Mouse (Mus musculus): ENCODE results near the gene Bcar1. TPM values are rescaled to one million over a fixed set of nuclear protein-coding genes. Genes with fewer than 3 reads are reported as not detected.

Bcar1 gene
- total and polyA plus RNA-seq, 2 experiments from 2014 or later = 44.3 to 72.8 TPM

DNA sequence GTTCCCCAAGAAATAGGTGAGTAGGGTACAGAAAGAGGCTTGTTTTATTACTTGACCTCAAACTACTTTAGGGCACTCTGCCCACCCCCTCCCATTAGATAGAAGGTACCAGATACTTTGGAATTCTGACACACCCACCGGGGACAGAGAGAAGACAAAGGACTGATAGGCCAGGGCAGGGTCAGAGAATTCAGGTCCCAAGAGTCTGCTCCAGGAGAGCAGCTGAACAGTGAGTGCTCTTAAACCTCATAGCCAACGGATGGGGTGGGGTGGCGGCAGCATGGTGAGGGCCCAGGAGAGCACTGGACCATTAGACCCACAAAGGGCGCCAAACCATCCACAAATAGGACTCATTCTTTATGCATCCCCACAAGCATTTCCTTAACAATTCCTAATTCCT is 22.0 kb upstream of the Bcar1 start:
- 85% methylated on average over 4 of the region's 4 CpGs for WGBS
- no peaks in the 10 kb centered on the region for H3K27me3 ChIP-seq (ENCODE audit: insufficient read depth, low read length)
- no peak overlapping the region for H3K4me3 ChIP-seq (ENCODE audit: low read depth, low read length)
- H3K9me3 ChIP-seq (ENCODE audit: low read length) = no peaks in the 10 kb centered on the region
- ATAC-seq (ENCODE audit: low FRiP score) (no peak), DNase-seq (ENCODE audit: low spot score) (no peak)
- 0 out of 2 replicates have a peak, but pooled peaks cover 2% of the 10 kb centered on the region for H3K4me1 ChIP-seq (ENCODE audit: insufficient read depth, low read length)
- H3K27ac ChIP-seq (ENCODE audit: low read depth, low read length) = no peak overlapping the region
- peaks cover 9% of the 10 kb centered on the region; the same call in 1 of the 2 replicates for H3K36me3 ChIP-seq (ENCODE audit: insufficient read depth, low read length)
- no peak overlapping the region for H3K4me2 ChIP-seq (ENCODE audit: low read depth, low read length, poor library complexity, severe bottlenecking)
- TF ChIP-seq CTCF (IDR thresholded peaks at IDR 0.05) = no peak
- no peak overlapping the region for H3K9ac ChIP-seq (replicated peaks; ENCODE audit: low read length, poor library complexity, severe bottlenecking)

DNA sequence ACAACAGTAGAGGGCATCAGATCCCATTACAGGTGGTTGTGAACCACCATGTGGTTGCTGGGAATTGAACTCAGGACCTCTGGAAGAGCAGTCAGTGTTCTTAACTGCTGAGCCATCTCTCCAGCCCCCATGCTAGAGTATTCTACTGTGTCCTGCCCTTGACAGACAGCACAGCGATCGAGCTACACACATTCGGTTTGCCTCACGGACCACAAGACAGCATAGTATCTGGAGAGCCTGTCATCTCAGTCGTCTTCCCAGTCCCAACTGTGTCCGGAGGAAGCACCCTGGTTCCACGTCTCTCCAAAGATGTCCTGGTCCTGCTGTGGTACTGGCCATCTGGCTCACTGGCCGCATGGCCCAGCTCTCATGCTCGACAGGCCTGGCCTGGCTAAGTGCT is 21.5 kb upstream of the Bcar1 start:
- H3K9ac ChIP-seq (replicated peaks; ENCODE audit: low read length, poor library complexity, severe bottlenecking) = no peak overlapping the region
- TF ChIP-seq CTCF (IDR thresholded peaks at IDR 0.05) = no peak
- no peak overlapping the region for H3K4me3 ChIP-seq (ENCODE audit: low read depth, low read length)
- H3K9me3 ChIP-seq (ENCODE audit: low read length) = no peaks in the 10 kb centered on the region
- DNase-seq (ENCODE audit: low spot score) = no peak
- H3K36me3 ChIP-seq (ENCODE audit: insufficient read depth, low read length) = peaks cover 9% of the 10 kb centered on the region; the same call in 1 of the 2 replicates
- H3K4me2 ChIP-seq (ENCODE audit: low read depth, low read length, poor library complexity, severe bottlenecking) = no peak overlapping the region
- no peaks in the 10 kb centered on the region for H3K27me3 ChIP-seq (ENCODE audit: insufficient read depth, low read length)
- no peak overlapping the region for H3K27ac ChIP-seq (ENCODE audit: low read depth, low read length)
- ATAC-seq (ENCODE audit: low FRiP score) = no peak
- H3K4me1 ChIP-seq (ENCODE audit: insufficient read depth, low read length) = 0 out of 2 replicates have a peak, but pooled peaks cover 2% of the 10 kb centered on the region
- WGBS = 94% methylated on average over 9 of the region's 9 CpGs

DNA sequence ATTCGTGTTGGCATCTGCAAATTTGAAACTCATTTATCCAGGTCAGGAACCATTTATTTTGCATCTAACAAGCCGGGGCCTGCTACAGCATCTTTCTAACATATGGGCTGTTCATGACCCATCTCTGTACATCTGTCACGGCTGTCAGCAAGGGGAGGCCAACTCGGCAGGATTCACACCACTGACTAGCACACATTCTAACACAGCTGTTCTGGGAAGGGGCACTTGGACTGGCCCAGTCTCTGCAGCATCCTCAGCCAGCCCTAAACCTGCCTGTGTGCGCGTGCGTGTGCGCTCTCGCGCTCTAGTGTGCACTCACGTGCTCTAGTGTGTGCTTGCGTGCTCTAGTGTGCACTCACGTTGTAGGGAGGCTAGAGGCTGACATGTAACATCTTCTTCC is 17.1 kb upstream of the Bcar1 start:
- H3K4me1 ChIP-seq (ENCODE audit: insufficient read depth, low read length) = no peaks in the 10 kb centered on the region
- H3K27me3 ChIP-seq (ENCODE audit: insufficient read depth, low read length) = no peaks in the 10 kb centered on the region
- 87% methylated on average over 13 of the region's 13 CpGs for WGBS
- no peak overlapping the region for H3K4me3 ChIP-seq (ENCODE audit: low read depth, low read length)
- TF ChIP-seq CTCF (IDR thresholded peaks at IDR 0.05) = no peak
- H3K9me3 ChIP-seq (ENCODE audit: low read length) = no peaks in the 10 kb centered on the region
- H3K4me2 ChIP-seq (ENCODE audit: low read depth, low read length, poor library complexity, severe bottlenecking) = no peak overlapping the region
- DNase-seq (ENCODE audit: low spot score) (peak; percentile 35), ATAC-seq (ENCODE audit: low FRiP score) (no peak)
- no peak overlapping the region for H3K27ac ChIP-seq (ENCODE audit: low read depth, low read length)
- no peaks in the 10 kb centered on the region for H3K36me3 ChIP-seq (ENCODE audit: insufficient read depth, low read length)
- no peak overlapping the region for H3K9ac ChIP-seq (replicated peaks; ENCODE audit: low read length, poor library complexity, severe bottlenecking)

DNA sequence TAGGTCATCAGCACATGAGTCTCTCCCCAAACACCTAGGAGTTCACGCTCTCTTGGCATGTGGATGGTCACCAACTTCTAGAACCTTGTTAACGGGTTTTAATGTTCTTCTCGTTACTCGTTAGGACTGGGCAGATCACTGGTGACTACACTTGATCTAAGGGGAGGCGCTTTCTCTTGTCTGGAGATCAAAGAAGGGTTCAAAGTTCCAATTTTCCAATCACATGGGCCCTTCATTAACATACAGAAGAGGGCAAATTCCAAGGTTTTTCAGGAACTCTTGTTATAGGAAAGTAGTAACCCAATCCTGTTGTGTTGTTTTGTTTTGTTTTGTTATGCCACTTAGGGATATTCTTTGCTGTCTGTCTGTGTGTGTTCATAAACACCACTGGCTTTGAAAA is 15.2 kb upstream of the Bcar1 start:
- WGBS = 95% methylated on average over 5 of the region's 5 CpGs
- Histone ChIP-seq H3K4me2 (ENCODE audit: low read depth, low read length, poor library complexity, severe bottlenecking) (no peak overlapping the region), H3K4me1 (ENCODE audit: insufficient read depth, low read length) (no peaks in the 10 kb centered on the region), H3K9me3 (ENCODE audit: low read length) (no peaks in the 10 kb centered on the region), H3K9ac (replicated peaks; ENCODE audit: low read length, poor library complexity, severe bottlenecking) (no peak overlapping the region), H3K4me3 (ENCODE audit: low read depth, low read length) (no peak overlapping the region), H3K36me3 (ENCODE audit: insufficient read depth, low read length) (no peaks in the 10 kb centered on the region), H3K27me3 (ENCODE audit: insufficient read depth, low read length) (no peaks in the 10 kb centered on the region), H3K27ac (ENCODE audit: low read depth, low read length) (no peak overlapping the region)
- DNase-seq (ENCODE audit: low spot score) = no peak
- ATAC-seq (ENCODE audit: low FRiP score) = no peak
- TF ChIP-seq CTCF (IDR thresholded peaks at IDR 0.05) = no peak

DNA sequence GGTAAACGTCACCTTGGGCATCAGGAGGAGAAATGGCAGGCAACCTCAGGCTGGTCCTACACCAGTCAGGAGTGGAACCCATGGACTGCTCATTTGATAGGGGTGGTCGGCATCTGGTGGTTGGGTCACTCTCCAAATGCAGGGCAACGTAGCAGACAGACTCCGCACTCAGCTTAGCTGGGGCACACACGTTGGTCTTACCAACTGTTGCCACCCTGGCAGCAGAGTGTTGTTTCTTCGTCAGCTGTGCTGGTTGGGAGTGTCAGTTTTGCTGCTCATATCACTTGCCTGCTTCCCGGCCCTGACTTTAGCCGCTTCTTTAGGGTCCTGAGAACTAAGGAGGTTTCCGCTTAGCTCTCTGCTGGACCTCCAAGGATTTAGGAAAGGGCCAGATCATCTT is 14.0 kb upstream of the Bcar1 start:
- Histone ChIP-seq H3K9me3 (ENCODE audit: low read length) (no peaks in the 10 kb centered on the region), H3K36me3 (ENCODE audit: insufficient read depth, low read length) (no peaks in the 10 kb centered on the region), H3K4me3 (ENCODE audit: low read depth, low read length) (no peak overlapping the region), H3K4me1 (ENCODE audit: insufficient read depth, low read length) (no peaks in the 10 kb centered on the region), H3K4me2 (ENCODE audit: low read depth, low read length, poor library complexity, severe bottlenecking) (no peak overlapping the region), H3K27me3 (ENCODE audit: insufficient read depth, low read length) (no peaks in the 10 kb centered on the region), H3K9ac (replicated peaks; ENCODE audit: low read length, poor library complexity, severe bottlenecking) (no peak overlapping the region), H3K27ac (ENCODE audit: low read depth, low read length) (no peak overlapping the region)
- WGBS = 90% methylated on average over 9 of the region's 9 CpGs
- DNase-seq (ENCODE audit: low spot score) = no peak
- no peak for ATAC-seq (ENCODE audit: low FRiP score)
- TF ChIP-seq CTCF (IDR thresholded peaks at IDR 0.05) = no peak

DNA sequence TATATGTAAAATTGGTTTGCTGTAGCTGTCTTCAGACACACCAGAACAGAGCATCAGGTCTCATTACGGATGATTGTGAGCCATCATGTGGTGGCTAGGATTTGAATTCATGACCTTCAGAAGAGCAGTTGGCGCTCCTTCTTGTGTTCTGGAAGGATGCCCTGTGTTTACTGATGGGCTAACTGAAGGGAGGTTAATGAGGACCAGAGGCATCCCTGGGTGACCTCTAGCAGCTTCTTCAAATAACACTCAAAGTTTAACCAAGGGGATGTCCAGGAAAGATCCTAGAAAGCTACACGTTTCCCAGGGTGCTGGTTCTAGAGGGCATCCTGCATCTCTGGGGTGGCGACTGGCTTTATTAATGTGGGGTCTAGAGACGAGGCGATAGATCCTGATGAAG is 11.1 kb upstream of the Bcar1 start:
- no peak overlapping the region for H3K9ac ChIP-seq (replicated peaks; ENCODE audit: low read length, poor library complexity, severe bottlenecking)
- H3K4me2 ChIP-seq (ENCODE audit: low read depth, low read length, poor library complexity, severe bottlenecking) = no peak overlapping the region
- WGBS = 93% methylated on average over 6 of the region's 6 CpGs
- no peaks in the 10 kb centered on the region for H3K4me1 ChIP-seq (ENCODE audit: insufficient read depth, low read length)
- TF ChIP-seq CTCF (IDR thresholded peaks at IDR 0.05) = no peak
- H3K27ac ChIP-seq (ENCODE audit: low read depth, low read length) = no peak overlapping the region
- DNase-seq (ENCODE audit: low spot score) (no peak), ATAC-seq (ENCODE audit: low FRiP score) (no peak)
- no peaks in the 10 kb centered on the region for H3K9me3 ChIP-seq (ENCODE audit: low read length)
- H3K27me3 ChIP-seq (ENCODE audit: insufficient read depth, low read length) = no peaks in the 10 kb centered on the region
- H3K36me3 ChIP-seq (ENCODE audit: insufficient read depth, low read length) = no peaks in the 10 kb centered on the region
- H3K4me3 ChIP-seq (ENCODE audit: low read depth, low read length) = no peak overlapping the region
